Mouse (Mus musculus) lung, adult 2 months (tissue): ENCODE data around the gene Ankmy2. TPM values are rescaled to one million over a fixed set of nuclear protein-coding genes. Genes with fewer than 3 reads are reported as not detected.

ENCODE experiments used
- DNase-seq: peaks from one replicate; pipeline ENCODE4 v3.0.0; 2022
- H3K4me1 ChIP-seq: fragments of 200-500 bp; 2 replicates; pipeline ENCODE4 v1.6.1; 2011; ENCODE audit warnings: low read length; ENCODE audit not compliant: control insufficient read depth, insufficient read depth
- H3K4me3 ChIP-seq: fragments of 200-500 bp; replicated peaks from 2 replicates; pipeline ENCODE3; 2011; ENCODE audit warnings: low read depth, mild to moderate bottlenecking, control low read depth, low read length; ENCODE audit errors: extremely low read depth
- CTCF ChIP-seq: fragments of 200-500 bp; IDR thresholded peaks from 2 replicates; pipeline ENCODE4 v1.5.1; 2011; ENCODE audit warnings: mild to moderate bottlenecking, low read length, control low read depth; ENCODE audit not compliant: insufficient read depth
- POLR2A ChIP-seq: fragments of 200-500 bp; IDR thresholded peaks from 2 replicates; pipeline ENCODE4 v1.6.1; 2011; ENCODE audit warnings: low read depth, mild to moderate bottlenecking, control low read depth, low read length, borderline replicate concordance; ENCODE audit errors: extremely low read depth
- WGBS: fragments of 180-500 bp; shearing (Covaris S2); methylation state at CpG from one replicate; pipeline ENCODE4 v1.1.7; 2018; 5-methylcytosine and 5-hydroxymethylcytosine counted together
- polyA plus RNA-seq: library from polyadenylated mRNA; depleted of rRNA; stranded (reverse); fragments of >200 nt; gene quantifications from 2 replicates; pipeline ENCODE4 v1.2.3, GENCODE M21; 2012

Gene Ankmy2
- polyA plus RNA-seq, 1 experiment, result 9.3 TPM

- WGBS, result 91% methylated on average over 3 of the region's 3 CpGs
- no peaks in the 10 kb centered on the region for H3K4me1 ChIP-seq
- no peak for TF ChIP-seq POLR2A
- H3K4me3 ChIP-seq, result no peak overlapping the region
- DNase-seq, result no peak
These were observed 24.2 kb upstream of the Ankmy2 start for GRCm38 (mm10) chr12:36132668-36133067.

- 81% methylated on average over 5 of the region's 5 CpGs for WGBS
- Histone ChIP-seq H3K4me1 (no peaks in the 10 kb centered on the region), H3K4me3 (no peak overlapping the region)
- no peak for TF ChIP-seq CTCF
- no peak for DNase-seq
These were observed 23.4 kb upstream of the Ankmy2 start for GRCm38 (mm10) chr12:36133547-36133946.

- DNase-seq, result no peak
- H3K4me1 ChIP-seq, result no peaks in the 10 kb centered on the region
- TF ChIP-seq CTCF (no peak), POLR2A (no peak)
- H3K4me3 ChIP-seq, result no peak overlapping the region
- WGBS, result 91% methylated on average over 5 of the region's 5 CpGs
These were observed 22.8 kb upstream of the Ankmy2 start for GRCm38 (mm10) chr12:36134111-36134510.

- Histone ChIP-seq H3K4me3 (no peak overlapping the region), H3K4me1 (no peaks in the 10 kb centered on the region)
- no peak for DNase-seq
- TF ChIP-seq POLR2A (no peak), CTCF (no peak)
- WGBS, result 79% methylated on average over 3 of the region's 3 CpGs
These were observed 21.5 kb upstream of the Ankmy2 start for GRCm38 (mm10) chr12:36135409-36135808.

- no peaks in the 10 kb centered on the region for H3K4me1 ChIP-seq
- no peak for DNase-seq
- H3K4me3 ChIP-seq, result no peak overlapping the region
- TF ChIP-seq CTCF (no peak), POLR2A (no peak)
- 86% methylated on average over 8 of the region's 8 CpGs for WGBS
These were observed 20.6 kb upstream of the Ankmy2 start for GRCm38 (mm10) chr12:36136285-36136684.

GRCm38 (mm10) chr12:36137192-36137591 lies 19.7 kb upstream of the Ankmy2 start:
- WGBS, result 78% methylated on average over 4 of the region's 4 CpGs
- Histone ChIP-seq H3K4me1 (no peaks in the 10 kb centered on the region), H3K4me3 (no peak overlapping the region)
- DNase-seq, result no peak
- TF ChIP-seq POLR2A (no peak), CTCF (no peak)

- Histone ChIP-seq H3K4me1 (no peaks in the 10 kb centered on the region), H3K4me3 (no peak overlapping the region)
- TF ChIP-seq POLR2A, result no peak
- TF ChIP-seq CTCF, result no peak
- no peak for DNase-seq
- 74% methylated on average over 6 of the region's 6 CpGs for WGBS
These were observed 16.5 kb upstream of the Ankmy2 start for GRCm38 (mm10) chr12:36140401-36140800.

GRCm38 (mm10) chr12:36146230-36147011 lies 10.5 kb upstream of the Ankmy2 start:
- no peak for DNase-seq
- TF ChIP-seq POLR2A (no peak), CTCF (no peak)
- WGBS, result 88% methylated on average over 3 of the region's 3 CpGs
- no peaks in the 10 kb centered on the region for H3K4me1 ChIP-seq
- no peak overlapping the region for H3K4me3 ChIP-seq

- WGBS, result 73% methylated on average over 2 of the region's 2 CpGs
- no peak for DNase-seq
- TF ChIP-seq POLR2A (no peak), CTCF (no peak)
- Histone ChIP-seq H3K4me1 (peaks cover 2% of the 10 kb centered on the region; the same call in 1 of the 2 replicates), H3K4me3 (no peak overlapping the region)
These were observed 6.6 kb upstream of the Ankmy2 start for GRCm38 (mm10) chr12:36150265-36150664.

- H3K4me1 ChIP-seq, result peaks cover 5% of the 10 kb centered on the region; the same call in 1 of the 2 replicates
- no peak overlapping the region for H3K4me3 ChIP-seq
- TF ChIP-seq CTCF, result no peak
- TF ChIP-seq POLR2A, result no peak
- DNase-seq, result no peak
- 81% methylated on average over 2 of the region's 2 CpGs for WGBS
These were observed 6.2 kb upstream of the Ankmy2 start for GRCm38 (mm10) chr12:36150737-36151136.
